Mouse (Mus musculus) liver, embryonic 15.5 days (tissue): Measurements from ENCODE around the gene Irx6. TPM values are rescaled to one million over a fixed set of nuclear protein-coding genes. Genes with fewer than 3 reads are reported as not detected.

Experiments used
- ATAC-seq: fragments of 200-750 bp; cut with Nextera tagmentation; 2 replicates; pipeline ENCODE4 v1.8.0; 2017; ENCODE audit warnings: moderate number of reproducible peaks, mild to moderate bottlenecking, moderate library complexity; ENCODE audit not compliant: insufficient read depth
- H3K27ac ChIP-seq: fragments of 300-500 bp; sonication (generic); replicated peaks from 2 replicates; pipeline ENCODE4 v1.5.1; 2015; ENCODE audit warnings: mild to moderate bottlenecking, inconsistent platforms
- H3K27me3 ChIP-seq: fragments of 300-500 bp; sonication (generic); 2 replicates; pipeline ENCODE4 v1.6.1; 2015; ENCODE audit warnings: mild to moderate bottlenecking, inconsistent platforms
- H3K36me3 ChIP-seq: fragments of 300-500 bp; sonication (generic); replicated peaks from 2 replicates; pipeline ENCODE4 v1.6.1; 2015; ENCODE audit warnings: moderate library complexity, mild to moderate bottlenecking, inconsistent platforms
- H3K4me1 ChIP-seq: fragments of 300-500 bp; sonication (generic); replicated peaks from 2 replicates; pipeline ENCODE4 v1.6.1; 2015; ENCODE audit warnings: inconsistent platforms
- H3K4me2 ChIP-seq: fragments of 300-500 bp; sonication (generic); 2 replicates; pipeline ENCODE4 v1.6.1; 2015; ENCODE audit warnings: moderate library complexity, mild to moderate bottlenecking, inconsistent platforms
- H3K4me3 ChIP-seq: fragments of 300-500 bp; sonication (generic); replicated peaks from 2 replicates; pipeline ENCODE4 v1.5.1; 2015; ENCODE audit warnings: mild to moderate bottlenecking, inconsistent platforms
- H3K9ac ChIP-seq: fragments of 300-500 bp; sonication (generic); 2 replicates; pipeline ENCODE4 v1.6.1; 2015; ENCODE audit warnings: moderate library complexity, mild to moderate bottlenecking, inconsistent platforms
- H3K9me3 ChIP-seq: fragments of 300-500 bp; sonication (generic); replicated peaks from 2 replicates; pipeline ENCODE4 v1.6.1; 2016; ENCODE audit warnings: inconsistent platforms
- WGBS: fragments of 180-500 bp; shearing (Covaris S2); methylation state at CpG from one replicate; pipeline ENCODE4 v1.1.7; 2015; ENCODE audit warnings: mixed read lengths; ENCODE audit not compliant: insufficient replicate concordance; 5-methylcytosine and 5-hydroxymethylcytosine counted together
- polyA plus RNA-seq: library from polyadenylated mRNA; unstranded; fragments of >200 nt; fragmentation: Nextera tagmentation; extraction: Ambion mirVana; gene quantifications from 2 replicates; pipeline ENCODE4 v1.2.1, GENCODE M21; 2015

Gene Irx6
- polyA plus RNA-seq, 1 experiment from 2014 or later, result not detected

GRCm38 (mm10) chr8:92721936-92722321 lies 47.8 kb downstream of the Irx6 start:
- Histone ChIP-seq H3K27ac (no peak overlapping the region), H3K9ac (no peak overlapping the region), H3K9me3 (no peaks in the 10 kb centered on the region), H3K4me1 (no peaks in the 10 kb centered on the region), H3K27me3 (no peaks in the 10 kb centered on the region), H3K36me3 (no peaks in the 10 kb centered on the region), H3K4me2 (no peak overlapping the region), H3K4me3 (no peak overlapping the region)
- 49% methylated on average over 8 of the region's 8 CpGs for WGBS
- ATAC-seq, result no peak

- Histone ChIP-seq H3K4me2 (no peak overlapping the region), H3K4me1 (no peaks in the 10 kb centered on the region), H3K4me3 (no peak overlapping the region), H3K9ac (no peak overlapping the region), H3K36me3 (no peaks in the 10 kb centered on the region), H3K9me3 (no peaks in the 10 kb centered on the region), H3K27me3 (no peaks in the 10 kb centered on the region), H3K27ac (no peak overlapping the region)
- ATAC-seq, result no peak
- WGBS, result 59% methylated on average over 6 of the region's 6 CpGs
These were observed 49.2 kb downstream of the Irx6 start for GRCm38 (mm10) chr8:92723320-92723719.

GRCm38 (mm10) chr8:92723947-92724346 lies 49.9 kb downstream of the Irx6 start:
- Histone ChIP-seq H3K9ac (no peak overlapping the region), H3K4me3 (no peak overlapping the region), H3K36me3 (no peaks in the 10 kb centered on the region), H3K27ac (no peak overlapping the region), H3K9me3 (no peaks in the 10 kb centered on the region), H3K4me1 (no peaks in the 10 kb centered on the region), H3K4me2 (no peak overlapping the region), H3K27me3 (no peaks in the 10 kb centered on the region)
- no peak for ATAC-seq
- WGBS, result 34% methylated on average over 7 of the region's 7 CpGs

GRCm38 (mm10) chr8:92724359-92724758 lies 50.3 kb downstream of the Irx6 start:
- H3K9ac ChIP-seq, result no peak overlapping the region
- no peak for ATAC-seq

More at GRCm38 (mm10) chr8:92724359-92724758, 50.3 kb downstream of the Irx6 start:
- no peak overlapping the region for H3K4me2 ChIP-seq
- H3K4me1 ChIP-seq, result no peaks in the 10 kb centered on the region
- no peaks in the 10 kb centered on the region for H3K9me3 ChIP-seq
- H3K36me3 ChIP-seq, result no peaks in the 10 kb centered on the region
- no peaks in the 10 kb centered on the region for H3K27me3 ChIP-seq
- no peak overlapping the region for H3K4me3 ChIP-seq
- H3K27ac ChIP-seq, result no peak overlapping the region
- WGBS, result 64% methylated on average over 8 of the region's 8 CpGs

Other genes with a start within 250 kb of the Irx6 start
- 9.5 and 10.7 TPM in 2 replicates for gene Mmp2, start 153.0 kb downstream of the Irx6 start, polyA plus RNA-seq
- gene Lpcat2, start 181.1 kb downstream of the Irx6 start, polyA plus RNA-seq, result 4.3 and 4.5 TPM in 2 replicates
- 0.12 TPM in 2 replicates for gene Capns2, start 227.1 kb downstream of the Irx6 start, polyA plus RNA-seq